Mouse (Mus musculus) CH12.LX (cell line): ENCODE data around the gene Gpr183. TPM values are rescaled to one million over a fixed set of nuclear protein-coding genes. Genes with fewer than 3 reads are reported as not detected.

Source experiments
- DNase-seq: peaks from one replicate; pipeline ENCODE4 v3.0.0-alpha.2; 2013; ENCODE audit errors: extremely low read depth
- H3K27ac ChIP-seq: 2 replicates; pipeline ENCODE4 v1.5.1; 2012; ENCODE audit warnings: low read depth, mild to moderate bottlenecking, control low read depth, moderate library complexity; ENCODE audit not compliant: insufficient read depth
- H3K27me3 ChIP-seq: replicated peaks from 2 replicates; pipeline ENCODE3; 2012; ENCODE audit warnings: inconsistent platforms
- H3K36me3 ChIP-seq, 2 experiments: replicated peaks in 1 of 2; 2 replicates each; pipeline versions ENCODE3 to v1.6.1; 2012; ENCODE audit warnings: inconsistent platforms in 1 of 2, low read length in 1 of 2, mild to moderate bottlenecking in 1 of 2, mixed read lengths in 1 of 2, moderate library complexity in 1 of 2; ENCODE audit not compliant: control insufficient read depth in 1 of 2, insufficient read depth in 1 of 2
- H3K4me1 ChIP-seq, 2 experiments: 2 replicates each; pipeline ENCODE4 v1.6.1; 2012; ENCODE audit warnings: inconsistent platforms in 1 of 2, moderate library complexity in 1 of 2; ENCODE audit not compliant: insufficient read depth in 2 of 2, control insufficient read depth in 1 of 2
- H3K4me2 ChIP-seq: 2 replicates; pipeline ENCODE4 v1.6.1; 2012; ENCODE audit warnings: low read depth, mild to moderate bottlenecking, control low read depth; ENCODE audit not compliant: poor library complexity, insufficient read depth, severe bottlenecking
- H3K4me3 ChIP-seq, 3 experiments: fragments of 150-350 bp in 1 of 3; sonication (generic) in 1 of 3; replicated peaks in 1 of 3; 2 replicates each; pipeline versions ENCODE3 to v1.5.1; 2011 to 2012; ENCODE audit warnings: low read depth in 2 of 3, low read length in 2 of 3, mild to moderate bottlenecking in 2 of 3, moderate library complexity in 2 of 3, control low read depth in 1 of 3, improper control_type of control experiment in 1 of 3, inconsistent platforms in 1 of 3, mixed read lengths in 1 of 3; ENCODE audit not compliant: poor library complexity in 1 of 3
- H3K79me2 ChIP-seq: replicated peaks from 2 replicates; pipeline ENCODE4 v1.6.1; 2012; ENCODE audit warnings: mild to moderate bottlenecking, moderate library complexity; ENCODE audit not compliant: control insufficient read depth, poor library complexity, insufficient read depth, severe bottlenecking; ENCODE audit errors: extremely low read depth
- H3K9ac ChIP-seq: 2 replicates; pipeline ENCODE4 v1.6.1; 2012; ENCODE audit warnings: low read depth, mild to moderate bottlenecking, control low read depth, moderate library complexity; ENCODE audit not compliant: insufficient read depth
- H3K9me3 ChIP-seq: replicated peaks from 2 replicates; pipeline ENCODE3; 2012; ENCODE audit warnings: low read length, inconsistent platforms, mixed read lengths
- BHLHE40 ChIP-seq: IDR thresholded peaks from 2 replicates; pipeline ENCODE4 v1.6.1; 2011; ENCODE audit warnings: mild to moderate bottlenecking, low read depth, low read length, improper control_type of control experiment
- CHD1 ChIP-seq: IDR thresholded peaks from 2 replicates; pipeline ENCODE4 v1.6.1; 2012; ENCODE audit warnings: low read depth, low read length, improper control_type of control experiment, inconsistent platforms
- CTCF ChIP-seq, 2 experiments: IDR thresholded peaks in 1 of 2; conservative IDR thresholded peaks in 1 of 2; 2 replicates each; pipeline ENCODE4 v1.5.1; 2011 to 2012; ENCODE audit warnings: low read depth in 2 of 2, low read length in 2 of 2, improper control_type of control experiment in 1 of 2, inconsistent platforms in 1 of 2, mild to moderate bottlenecking in 1 of 2, moderate library complexity in 1 of 2
- E2F4 ChIP-seq: IDR thresholded peaks from 2 replicates; pipeline ENCODE4 v1.6.1; 2011; ENCODE audit warnings: low read depth, low read length, improper control_type of control experiment; ENCODE audit not compliant: insufficient replicate concordance
- ETS1 ChIP-seq: conservative IDR thresholded peaks from 2 replicates; pipeline ENCODE4 v1.6.1; 2012; ENCODE audit warnings: low read depth, mild to moderate bottlenecking, inconsistent platforms, low read length, improper control_type of control experiment, moderate library complexity
- GABPA ChIP-seq: IDR thresholded peaks from 2 replicates; pipeline ENCODE4 v1.6.1; 2012; ENCODE audit warnings: low read depth, low read length, improper control_type of control experiment, inconsistent platforms; ENCODE audit not compliant: insufficient replicate concordance
- JUN ChIP-seq: IDR thresholded peaks from 2 replicates; pipeline ENCODE4 v1.6.1; 2011; ENCODE audit warnings: low read depth, mild to moderate bottlenecking, low read length, improper control_type of control experiment, moderate library complexity; ENCODE audit not compliant: insufficient read depth
- JUND ChIP-seq: conservative IDR thresholded peaks from 2 replicates; pipeline ENCODE4 v1.6.1; 2011; ENCODE audit warnings: low read depth, low read length, improper control_type of control experiment
- MAX ChIP-seq: IDR thresholded peaks from 2 replicates; pipeline ENCODE4 v1.6.1; 2011; ENCODE audit warnings: low read length, improper control_type of control experiment
- MAZ ChIP-seq: IDR thresholded peaks from 2 replicates; pipeline ENCODE4 v1.6.1; 2012; ENCODE audit warnings: low read depth, mild to moderate bottlenecking, inconsistent platforms, low read length, improper control_type of control experiment, moderate library complexity
- MEF2A ChIP-seq: IDR thresholded peaks from 2 replicates; pipeline ENCODE4 v1.6.1; 2014; ENCODE audit warnings: low read depth, mild to moderate bottlenecking, inconsistent platforms, low read length, improper control_type of control experiment, borderline replicate concordance
- NELFE ChIP-seq: IDR thresholded peaks from 2 replicates; pipeline ENCODE4 v1.6.1; 2011; ENCODE audit warnings: low read depth, low read length, improper control_type of control experiment
- NRF1 ChIP-seq: IDR thresholded peaks from 2 replicates; pipeline ENCODE4 v1.6.1; 2014; ENCODE audit warnings: low read depth, mild to moderate bottlenecking, inconsistent platforms, low read length, improper control_type of control experiment, moderate library complexity
- POLR2AphosphoS2 ChIP-seq: IDR thresholded peaks from 2 replicates; pipeline ENCODE4 v1.6.1; 2011; ENCODE audit warnings: low read depth, low read length, improper control_type of control experiment
- RAD21 ChIP-seq: IDR thresholded peaks from 2 replicates; pipeline ENCODE4 v1.6.1; 2011; ENCODE audit warnings: low read depth, mild to moderate bottlenecking, low read length, improper control_type of control experiment, moderate library complexity
- RCOR1 ChIP-seq: conservative IDR thresholded peaks from 2 replicates; pipeline ENCODE4 v1.6.1; 2012; ENCODE audit warnings: low read depth, mild to moderate bottlenecking, inconsistent platforms, low read length, improper control_type of control experiment
- ZC3H11A ChIP-seq: IDR thresholded peaks from 2 replicates; pipeline ENCODE4 v1.6.1; 2012; ENCODE audit warnings: low read depth, mild to moderate bottlenecking, inconsistent platforms, low read length, improper control_type of control experiment
- ZKSCAN1 ChIP-seq: IDR thresholded peaks from 2 replicates; pipeline ENCODE4 v1.6.1; 2012; ENCODE audit warnings: low read depth, inconsistent platforms, low read length, improper control_type of control experiment, borderline replicate concordance
- dilution Hi-C: fragments of 300-500 bp; cut with MboI; formaldehyde crosslinking; loops from 2 replicates; pipeline ENCODE4 v1.14.3; 2020; ENCODE audit warnings: low sequenced_read_pairs; ENCODE audit not compliant: extremely low pct_unique_long_range_greater_than_20kb, extremely low pct_ligation_motif_present
- in situ Hi-C: fragments of 300-500 bp; cut with MboI; formaldehyde crosslinking; loops from 3 replicates; pipeline ENCODE4 v1.14.3; 2019; ENCODE audit warnings: low sequenced_read_pairs, low pct_ligation_motif_present, low pct_unique_long_range_greater_than_20kb, mixed read lengths
- polyA plus RNA-seq: library from polyadenylated mRNA; unstranded; fragments of >175 nt; gene quantifications from 2 replicates; pipeline ENCODE4 v1.2.1, GENCODE M21; 2012; ENCODE audit warnings: low read depth; ENCODE audit not compliant: insufficient read length
- total RNA-seq, 2 experiments: library from RNA; depleted of rRNA; stranded (reverse); fragments of 300-350 nt in 1 of 2; fragments of >200 nt in 1 of 2; gene quantifications; 2 replicates each; pipeline ENCODE4 v1.2.3; 2012 to 2014

Gpr183 gene
- total and polyA plus RNA-seq, 3 experiments: 3.6 to 16.3 (median 8.3) TPM

DNA sequence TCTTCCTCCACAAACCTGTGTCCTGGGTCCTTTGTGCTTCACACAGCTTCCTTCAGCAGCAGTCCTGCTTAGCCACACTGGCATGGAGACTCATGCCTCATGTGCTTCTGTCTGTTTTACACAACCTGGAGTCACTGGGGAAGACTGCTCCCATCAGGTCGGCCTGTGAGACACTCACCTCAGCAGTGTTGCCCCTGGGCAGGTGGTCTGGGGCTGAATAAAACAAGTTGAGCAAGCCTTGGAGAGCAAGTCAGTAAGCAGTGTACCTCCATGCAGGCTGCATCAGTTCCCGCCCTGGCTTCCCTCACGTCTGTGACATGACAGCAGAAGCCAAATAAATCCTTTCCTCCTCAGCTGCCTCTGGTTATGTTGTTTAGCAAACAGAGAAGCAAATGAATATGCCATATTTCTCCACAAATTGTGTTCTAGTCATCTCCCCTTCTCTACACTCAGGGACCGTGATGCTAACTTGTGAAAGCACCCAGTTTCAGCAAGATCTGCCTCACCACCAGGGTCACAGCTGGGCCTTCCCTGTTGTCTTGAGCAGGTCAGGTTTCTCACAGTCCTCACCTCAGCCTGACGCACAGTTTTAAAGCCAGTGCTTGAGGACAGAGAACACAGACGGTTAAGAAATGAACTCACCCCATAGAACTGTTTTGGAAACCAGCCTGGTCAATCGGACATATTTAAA is 30.9 kb downstream of the Gpr183 start:
- DNase-seq: no peak
- Histone ChIP-seq H3K9ac (no peak overlapping the region), H3K79me2 (no peaks in the 10 kb centered on the region), H3K4me3 (no peak overlapping the region), H3K27ac (0 out of 2 replicates have a peak overlapping the region, but pooled peaks have one; percentile 17), H3K36me3 (peaks cover 6 to 36% of the 10 kb centered on the region in 2 experiments), H3K9me3 (peaks cover 16% of the 10 kb centered on the region), H3K4me2 (no peak overlapping the region)
- dilution Hi-C loops: no loop called here
- in situ Hi-C loops: loop anchor here (5.0 kb wide), 2 partner anchors 33 to 128 kb away; partner anchors contain the start of gene Gpr183
- TF ChIP-seq MAZ (no peak), CHD1 (no peak), NRF1 (no peak), JUN (no peak), POLR2AphosphoS2 (no peak), GABPA (no peak), JUND (no peak), ZC3H11A (no peak), ZKSCAN1 (no peak), CTCF (conservative IDR thresholded peaks at IDR 0.05 in 1 of 2, IDR thresholded peaks at IDR 0.05 in 1 of 2; ENCODE audit: low read depth in 2 of 2, low read length in 2 of 2) (no peak), ETS1 (no peak), BHLHE40 (no peak), MEF2A (no peak), NELFE (no peak), RAD21 (no peak)
- TF ChIP-seq, all 38 proteins: peak for 0
- Histone ChIP-seq H3K27me3 (no peaks in the 10 kb centered on the region), H3K4me1 (peaks cover 30 to 82% of the 10 kb centered on the region in 2 experiments)

DNA sequence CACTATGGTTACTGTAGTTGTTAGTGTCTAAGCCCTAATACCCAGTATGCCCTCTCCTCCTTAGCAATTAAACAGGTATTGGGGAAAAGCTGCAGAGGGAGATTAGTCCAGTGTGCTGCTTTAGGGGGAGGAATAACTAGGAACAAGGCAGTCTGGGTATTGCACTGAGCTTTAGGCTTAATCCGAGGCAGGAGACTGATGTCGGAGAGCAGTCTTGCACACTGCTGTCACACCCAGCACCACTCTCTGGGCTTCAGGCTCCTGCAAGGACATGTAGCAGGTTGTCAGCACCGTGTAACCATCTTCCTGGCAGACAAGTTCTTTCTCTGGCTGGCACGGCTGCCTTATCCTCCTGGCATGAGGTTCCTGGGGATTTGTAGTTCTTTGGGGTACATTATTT is 32.8 kb downstream of the Gpr183 start:
- Histone ChIP-seq H3K27me3 (no peaks in the 10 kb centered on the region), H3K4me1 (peaks cover 26 to 78% of the 10 kb centered on the region in 2 experiments), H3K36me3 (peaks cover 6 to 40% of the 10 kb centered on the region in 2 experiments), H3K4me2 (no peak overlapping the region; the same call in 1 of the 2 replicates), H3K9me3 (peaks cover 16% of the 10 kb centered on the region), H3K27ac (peak overlapping the region; percentile 65; the same call in 1 of the 2 replicates), H3K79me2 (no peaks in the 10 kb centered on the region), H3K4me3 (no peak overlapping the region), H3K9ac (peak overlapping the region; percentile 19; the same call in 1 of the 2 replicates)
- DNase-seq: no peak
- in situ Hi-C loops (loop anchor here (5.0 kb wide), 2 partner anchors 35 to 130 kb away; partner anchors contain the start of gene Gpr183), dilution Hi-C loops (no loop called here)
- TF ChIP-seq ETS1: no peak
- TF ChIP-seq RCOR1: no peak
- TF ChIP-seq ZKSCAN1: no peak
- TF ChIP-seq E2F4: no peak
- no peak for TF ChIP-seq MAX
- no peak for TF ChIP-seq NRF1
